8 mouse cellular contexts compared by ENCODE assay signal in genomic region chr11:94676308-94676707, GRCm38 (mm10). TPM values are rescaled to one million over a fixed set of nuclear protein-coding genes. Genes with fewer than 3 reads are reported as not detected.
DNase-seq lines count a peak whose midpoint lies in the region; ATAC-seq lines count a peak whose summit lies in the region.
"Had no signal": no experiment of that assay in that cellular context is flagged by ENCODE, and none has a peak within 500 bp of the region (broad histone marks: within the 10 kb centered on the region; RNA-seq: fewer than 3 reads in every experiment).

No protein-coding gene starts in this region.

- H3K27me3 ChIP-seq in megakaryocyte, embryonic 14.5 days (replicated peaks): peaks cover 17% of the 10 kb centered on the region
- no peaks in the 10 kb centered on the region for H3K27me3 ChIP-seq in forebrain, embryonic 15.5 days
- no peaks in the 10 kb centered on the region for H3K27me3 ChIP-seq in liver, embryonic 13.5 days
- H3K27me3 ChIP-seq in stomach, embryonic 16.5 days (ENCODE audit: control insufficient read depth, insufficient read depth, low read length): no peaks in the 10 kb centered on the region

- H3K4me3 ChIP-seq in megakaryocyte, embryonic 14.5 days (replicated peaks): peak overlapping the region; percentile 100
- peak overlapping the region; percentile 69 for H3K4me3 ChIP-seq in forebrain, embryonic 15.5 days
- H3K4me3 ChIP-seq in liver, embryonic 13.5 days (replicated peaks): peak overlapping the region; percentile 88
- peak overlapping the region; percentile 93 for H3K4me3 ChIP-seq in stomach, embryonic 16.5 days (replicated peaks; ENCODE audit: low read length)

- H3K4me2 ChIP-seq in forebrain, embryonic 15.5 days (replicated peaks): peak overlapping the region; percentile 84
- H3K4me2 ChIP-seq in liver, embryonic 13.5 days: peak overlapping the region; percentile 97
- peak overlapping the region; percentile 65 for H3K4me2 ChIP-seq in stomach, embryonic 16.5 days (ENCODE audit: low read depth, low read length)

- H3K9me3 ChIP-seq in megakaryocyte, embryonic 14.5 days: no peaks in the 10 kb centered on the region
- no peaks in the 10 kb centered on the region for H3K9me3 ChIP-seq in forebrain, embryonic 15.5 days
- no peaks in the 10 kb centered on the region for H3K9me3 ChIP-seq in liver, embryonic 13.5 days (replicated peaks)
- no peaks in the 10 kb centered on the region for H3K9me3 ChIP-seq in stomach, embryonic 16.5 days (replicated peaks; ENCODE audit: control insufficient read depth, low read length)

- H3K27ac ChIP-seq in forebrain, embryonic 15.5 days (replicated peaks): no peak overlapping the region
- no peak overlapping the region for H3K27ac ChIP-seq in liver, embryonic 13.5 days
- no peak overlapping the region for H3K27ac ChIP-seq in stomach, embryonic 16.5 days (ENCODE audit: low read length)

- H3K36me3 ChIP-seq in megakaryocyte, embryonic 14.5 days (replicated peaks; ENCODE audit: low read length): peaks cover 10% of the 10 kb centered on the region
- no peaks in the 10 kb centered on the region for H3K36me3 ChIP-seq in forebrain, embryonic 15.5 days
- no peaks in the 10 kb centered on the region for H3K36me3 ChIP-seq in liver, embryonic 13.5 days
- no peaks in the 10 kb centered on the region for H3K36me3 ChIP-seq in stomach, embryonic 16.5 days (ENCODE audit: control insufficient read depth, insufficient read depth, low read length)

- no peak for DNase-seq in liver, embryonic 13.5 days
- no peak for DNase-seq in adrenal gland, postnatal 10 days
- no peak for DNase-seq in right cerebral cortex, postnatal 36 days (ENCODE audit: low spot score in 2 of 2)

- H3K9ac ChIP-seq in forebrain, embryonic 15.5 days (replicated peaks): peak overlapping the region; percentile 83
- H3K9ac ChIP-seq in liver, embryonic 13.5 days: peak overlapping the region; percentile 90
- H3K9ac ChIP-seq in stomach, embryonic 16.5 days (ENCODE audit: low read length): peak overlapping the region; percentile 98

- peaks cover 60% of the 10 kb centered on the region for H3K4me1 ChIP-seq in megakaryocyte, embryonic 14.5 days
- H3K4me1 ChIP-seq in forebrain, embryonic 15.5 days: peaks cover 26% of the 10 kb centered on the region
- H3K4me1 ChIP-seq in liver, embryonic 13.5 days (replicated peaks): peaks cover 23% of the 10 kb centered on the region
- H3K4me1 ChIP-seq in stomach, embryonic 16.5 days (ENCODE audit: control insufficient read depth, insufficient read depth, low read length): peaks cover 14% of the 10 kb centered on the region

- no peak for ATAC-seq in megakaryocyte, adult 5-6 weeks (ENCODE audit: poor library complexity, severe bottlenecking)
- ATAC-seq in forebrain, embryonic 15.5 days (replicated peaks): no peak
- ATAC-seq in liver, embryonic 13.5 days (ENCODE audit: low read depth): no peak
- no peak for ATAC-seq in stomach, embryonic 16.5 days (ENCODE audit: insufficient read depth, low FRiP score)

- 41% methylated on average over 4 of the region's 4 CpGs for WGBS in forebrain, embryonic 15.5 days
- 43% methylated on average over 4 of the region's 4 CpGs for WGBS in liver, embryonic 13.5 days (ENCODE audit: insufficient replicate concordance)
- WGBS in stomach, embryonic 16.5 days: 40% methylated on average over 4 of the region's 4 CpGs

RNA-seq across cellular contexts. Expression of gene Xylt2, which starts 1.0 kb away (rescaled TPM):
- polyA plus RNA-seq in megakaryocyte, embryonic 14.5 days (2012; ENCODE audit: insufficient read depth, low replicate concordance): 5.2 and 18.2 TPM in 2 replicates
- 2.3 and 2.9 TPM in 2 replicates for total RNA-seq in megakaryocyte, adult 5-6 weeks (2015)
- 4.3 and 8.1 TPM in 2 replicates for total RNA-seq in megakaryocyte, adult 5-6 weeks (2017)
- polyA plus RNA-seq in forebrain, embryonic 15.5 days (2015; fragmentation: Nextera tagmentation; extraction: Ambion mirVana): 9.3 and 11.7 TPM in 2 replicates
- polyA plus RNA-seq in liver, embryonic 13.5 days (2015; fragmentation: Nextera tagmentation; extraction: Ambion mirVana): 2.4 and 2.9 TPM in 2 replicates
- polyA plus RNA-seq in stomach, embryonic 16.5 days (2015; fragmentation: Nextera tagmentation; extraction: Ambion mirVana): 9.4 and 13.6 TPM in 2 replicates
- total RNA-seq in adrenal gland, postnatal 10 days (2021): 10 to 100 TPM; 19.8 to 26.5 TPM

RNA-seq across cellular contexts. Expression of gene Eme1, which starts 22.5 kb away (rescaled TPM):
- 6.0 and 9.3 TPM in 2 replicates for polyA plus RNA-seq in megakaryocyte, embryonic 14.5 days (2012; ENCODE audit: insufficient read depth, low replicate concordance)
- total RNA-seq in megakaryocyte, adult 5-6 weeks (2015): 4.9 and 6.7 TPM in 2 replicates
- total RNA-seq in megakaryocyte, adult 5-6 weeks (2017): 20.2 and 28.4 TPM in 2 replicates
- 9.7 and 11.2 TPM in 2 replicates for polyA plus RNA-seq in forebrain, embryonic 15.5 days (2015; fragmentation: Nextera tagmentation; extraction: Ambion mirVana)
- polyA plus RNA-seq in liver, embryonic 13.5 days (2015; fragmentation: Nextera tagmentation; extraction: Ambion mirVana): 18.4 and 19.5 TPM in 2 replicates
- 12.7 and 13.2 TPM in 2 replicates for polyA plus RNA-seq in stomach, embryonic 16.5 days (2015; fragmentation: Nextera tagmentation; extraction: Ambion mirVana)
- total RNA-seq in adrenal gland, postnatal 10 days (2021): 1 to 10 TPM; 2.0 to 3.6 TPM
- total RNA-seq: monocyte, adult 5-6 weeks had no signal

RNA-seq across cellular contexts. Expression of gene Mrpl27, which starts 22.7 kb away (rescaled TPM):
- 5.8 and 93.0 TPM in 2 replicates for polyA plus RNA-seq in megakaryocyte, embryonic 14.5 days (2012; ENCODE audit: insufficient read depth, low replicate concordance)
- 38.0 and 49.5 TPM in 2 replicates for total RNA-seq in megakaryocyte, adult 5-6 weeks (2015)
- 39.0 and 45.9 TPM in 2 replicates for total RNA-seq in megakaryocyte, adult 5-6 weeks (2017)
- 123 and 127 TPM in 2 replicates for polyA plus RNA-seq in forebrain, embryonic 15.5 days (2015; fragmentation: Nextera tagmentation; extraction: Ambion mirVana)
- polyA plus RNA-seq in liver, embryonic 13.5 days (2015; fragmentation: Nextera tagmentation; extraction: Ambion mirVana): 90.2 and 91.3 TPM in 2 replicates
- 122 and 126 TPM in 2 replicates for polyA plus RNA-seq in stomach, embryonic 16.5 days (2015; fragmentation: Nextera tagmentation; extraction: Ambion mirVana)
- total RNA-seq in adrenal gland, postnatal 10 days (2021): 10 to 100 TPM; 92.1 to 96.4 TPM

RNA-seq across cellular contexts. Expression of gene Gm11541, which starts 28.0 kb away (rescaled TPM):
- not detected in 2 replicates for polyA plus RNA-seq in megakaryocyte, embryonic 14.5 days (2012; ENCODE audit: insufficient read depth, low replicate concordance)
- not detected in 2 replicates for total RNA-seq in megakaryocyte, adult 5-6 weeks (2015)
- not detected in 2 replicates for total RNA-seq in megakaryocyte, adult 5-6 weeks (2017)
- not detected in 2 replicates for polyA plus RNA-seq in forebrain, embryonic 15.5 days (2015; fragmentation: Nextera tagmentation; extraction: Ambion mirVana)
- polyA plus RNA-seq in liver, embryonic 13.5 days (2015; fragmentation: Nextera tagmentation; extraction: Ambion mirVana): not detected in 2 replicates
- 0.53 and 0.92 TPM in 2 replicates for polyA plus RNA-seq in stomach, embryonic 16.5 days (2015; fragmentation: Nextera tagmentation; extraction: Ambion mirVana)
- total RNA-seq in adrenal gland, postnatal 10 days (2021): not detected
- total RNA-seq: monocyte, adult 5-6 weeks had no signal

RNA-seq across cellular contexts. Expression of gene Lrrc59, which starts 46.7 kb away (rescaled TPM):
- polyA plus RNA-seq in megakaryocyte, embryonic 14.5 days (2012; ENCODE audit: insufficient read depth, low replicate concordance): 85.5 and 96.0 TPM in 2 replicates
- 48.5 and 48.9 TPM in 2 replicates for total RNA-seq in megakaryocyte, adult 5-6 weeks (2015)
- total RNA-seq in megakaryocyte, adult 5-6 weeks (2017): 79.1 and 81.3 TPM in 2 replicates
- polyA plus RNA-seq in forebrain, embryonic 15.5 days (2015; fragmentation: Nextera tagmentation; extraction: Ambion mirVana): 160 and 164 TPM in 2 replicates
- 133 and 148 TPM in 2 replicates for polyA plus RNA-seq in liver, embryonic 13.5 days (2015; fragmentation: Nextera tagmentation; extraction: Ambion mirVana)
- 218 and 219 TPM in 2 replicates for polyA plus RNA-seq in stomach, embryonic 16.5 days (2015; fragmentation: Nextera tagmentation; extraction: Ambion mirVana)
- total RNA-seq in adrenal gland, postnatal 10 days (2021): 100 to 1,000 TPM; 101 to 119 TPM
